Mouse (Mus musculus) urinary bladder, adult 2 months (tissue): ENCODE results near the gene Mical1. TPM values are rescaled to one million over a fixed set of nuclear protein-coding genes. Genes with fewer than 3 reads are reported as not detected.

Source experiments
- DNase-seq: peaks from one replicate; pipeline ENCODE4 v3.0.0; 2022; ENCODE audit warnings: low spot score
- polyA plus RNA-seq: library from polyadenylated mRNA; depleted of rRNA; stranded (reverse); fragments of >200 nt; gene quantifications from 2 replicates; pipeline ENCODE4 v1.2.3, GENCODE M21; 2012; rRNA removed

The Mical1 gene
- 48.9 and 57.9 TPM in 2 replicates for polyA plus RNA-seq

DNA sequence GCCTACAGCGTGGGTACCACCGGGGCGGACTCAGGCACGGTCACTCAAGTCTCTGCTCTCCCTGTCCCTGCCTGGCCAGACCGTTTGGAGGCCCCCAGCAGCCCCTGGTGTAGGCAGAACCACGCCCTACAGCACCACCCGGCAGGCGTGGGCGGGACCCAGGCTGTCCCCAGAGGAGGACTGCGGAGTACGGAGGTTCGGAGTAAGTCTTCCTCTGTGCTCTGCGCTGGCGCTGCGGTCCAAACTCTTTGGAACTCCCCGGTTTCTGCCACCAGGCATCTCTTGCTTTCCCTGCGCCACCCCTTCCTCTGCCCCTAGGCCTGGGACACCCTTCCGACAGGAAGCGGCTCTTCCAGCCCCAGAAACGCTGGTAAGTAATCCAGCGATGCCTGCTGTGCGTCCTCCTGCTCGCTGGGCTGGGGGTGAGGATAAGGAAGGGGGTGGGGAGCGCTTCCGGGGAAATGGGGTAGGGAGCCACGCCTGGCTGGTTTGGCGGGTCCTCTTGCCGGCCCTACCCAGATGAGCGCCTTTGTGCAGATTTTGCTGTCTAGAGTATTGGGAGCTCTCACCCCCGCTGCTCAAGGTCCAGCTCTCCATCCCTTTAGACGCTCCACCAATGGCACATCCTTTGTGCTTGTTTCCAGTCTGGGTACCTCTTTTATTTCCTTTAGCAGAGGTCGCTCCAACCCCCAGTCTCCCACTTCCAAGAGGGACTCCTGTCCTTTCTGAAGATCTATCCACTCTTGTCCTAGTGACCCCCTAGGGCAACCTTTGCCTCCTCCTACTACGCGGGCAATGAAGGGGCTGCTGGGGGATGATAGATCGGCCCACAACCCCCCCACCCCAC lies at the start of gene Mical1:
TSS of gene Mical1 (plus strand) at position 144 of the 847 bp plus-strand sequence.
- DNase-seq, result peak; percentile 48

DNA sequence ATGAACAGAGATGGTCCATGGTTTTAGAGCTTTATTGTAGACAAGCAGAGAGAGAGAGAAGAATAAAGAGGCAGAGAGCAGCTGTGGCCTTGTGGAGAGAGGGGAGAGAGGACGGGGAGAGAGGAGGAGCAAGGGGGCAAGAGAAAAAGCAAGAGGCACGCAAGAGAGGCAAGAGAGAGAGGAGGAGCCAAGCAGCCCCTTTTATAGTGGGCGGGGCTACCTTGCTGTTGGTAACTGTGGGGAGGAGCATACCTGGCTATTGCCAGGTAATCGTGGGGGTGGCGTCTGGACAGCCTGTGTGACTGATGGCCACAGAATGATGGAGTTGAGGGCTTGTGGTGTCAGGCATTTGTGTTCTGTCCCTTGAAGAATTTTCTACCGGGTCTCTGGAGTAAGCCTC lies 49.7 kb upstream of the Mical1 start:
- DNase-seq, result no peak

DNA sequence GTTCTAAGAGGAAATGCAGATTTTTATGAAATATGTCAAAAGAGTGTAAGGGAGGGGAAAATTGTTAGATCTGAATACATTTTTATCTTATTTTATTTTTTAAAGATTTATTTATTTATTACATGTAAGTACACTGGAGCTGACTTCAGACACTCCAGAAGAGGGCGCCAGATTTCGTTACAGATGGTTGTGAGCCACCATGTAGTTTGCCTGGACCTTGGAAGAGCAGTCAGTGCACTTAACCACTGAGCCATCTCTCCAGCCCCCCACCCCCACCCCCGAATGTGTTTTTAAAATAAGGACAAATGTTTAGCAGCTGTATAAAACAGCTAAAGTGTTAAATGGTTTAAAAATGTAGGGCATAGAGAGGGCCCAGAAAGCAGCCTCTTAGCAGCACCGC lies 41.5 kb upstream of the Mical1 start:
- DNase-seq, result no peak

DNA sequence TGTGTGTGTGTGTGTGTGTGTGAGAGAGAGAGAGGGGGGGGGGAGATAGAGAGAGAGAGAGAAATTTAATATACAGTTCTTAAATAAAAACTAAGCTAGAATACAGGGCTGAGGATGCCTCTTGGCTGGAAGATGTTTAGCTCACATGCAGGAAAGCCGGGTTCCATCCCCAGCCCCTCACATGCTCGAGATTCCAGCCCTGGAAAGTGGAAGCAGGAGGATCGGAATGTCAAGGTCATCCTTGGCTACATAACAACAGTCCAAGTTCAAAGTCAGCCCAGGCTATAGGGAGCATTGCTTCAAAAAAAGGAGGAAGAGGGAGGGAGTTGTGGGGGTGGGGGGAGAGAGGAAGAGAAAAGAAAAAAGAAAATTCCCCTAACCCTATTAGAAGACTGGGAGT lies 41.0 kb upstream of the Mical1 start:
- DNase-seq, result no peak

DNA sequence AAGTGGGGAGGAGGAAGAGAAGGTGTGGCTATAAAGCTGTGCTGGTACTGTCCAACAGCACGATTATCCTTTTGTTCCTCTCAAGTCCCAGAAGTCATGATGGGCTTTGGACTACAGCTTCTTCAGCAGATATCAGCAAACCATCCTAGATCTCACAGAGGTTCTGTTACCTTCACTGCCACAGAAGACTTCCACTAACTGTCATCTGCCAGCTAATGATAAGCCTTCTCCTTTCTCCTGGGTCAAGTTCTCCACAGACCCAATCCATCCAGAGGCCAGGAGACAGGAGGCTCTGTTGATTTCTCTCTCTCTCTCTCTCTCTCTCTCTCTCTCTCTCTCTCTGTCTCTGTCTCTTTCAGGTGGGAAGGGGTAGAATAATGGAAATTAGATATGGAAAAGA lies 27.9 kb upstream of the Mical1 start:
- DNase-seq, result no peak

DNA sequence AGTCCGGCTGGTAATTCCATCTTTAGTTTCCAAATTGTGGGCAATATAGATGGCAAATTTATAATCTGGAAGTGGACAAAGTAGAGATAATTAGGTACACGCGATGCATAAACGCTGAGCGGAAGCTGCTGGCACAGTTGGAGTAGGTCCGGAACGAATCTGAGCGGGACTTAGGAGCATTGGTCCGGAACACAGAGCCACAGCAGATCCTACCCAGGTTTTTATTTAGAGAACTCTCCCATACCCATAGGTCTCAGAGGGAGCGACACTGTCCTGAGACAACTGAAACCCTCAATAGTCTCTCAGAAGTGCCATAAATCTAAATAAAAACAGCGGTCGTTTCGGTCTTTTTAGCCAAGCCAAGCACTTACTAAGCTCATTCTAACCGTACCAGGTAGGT lies 26.4 kb upstream of the Mical1 start:
- no peak for DNase-seq

DNA sequence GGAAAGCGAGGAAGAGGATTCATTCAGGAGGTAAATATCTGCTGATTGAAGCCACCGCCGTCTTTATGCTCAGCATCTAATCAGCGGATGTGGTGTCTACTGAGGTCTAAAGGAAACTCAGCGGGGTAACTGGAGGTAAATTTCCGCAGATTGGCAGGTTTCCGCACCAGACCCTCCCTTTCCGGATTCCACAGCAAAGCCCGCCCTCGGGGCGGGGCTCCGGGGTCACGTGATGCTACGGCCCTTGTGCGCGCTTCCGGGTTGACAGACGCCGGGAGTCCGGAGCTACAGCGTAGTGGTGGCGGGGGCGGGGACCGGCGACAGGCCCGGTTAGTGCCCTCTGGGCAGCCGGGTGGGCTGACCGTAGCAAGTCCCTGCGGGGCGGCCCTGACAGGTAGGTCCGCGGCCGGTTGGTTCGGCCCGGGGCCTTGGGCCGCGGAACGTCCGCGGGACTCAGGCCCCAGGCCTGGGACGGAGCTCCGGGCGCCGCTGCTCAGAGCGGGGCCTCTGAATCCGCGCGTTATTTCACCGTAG lies 25.9 kb upstream of the Mical1 start, which contains the start of gene Zbtb24:
TSS of gene Zbtb24 (plus strand) at position 247 of the 534 bp plus-strand sequence.
- DNase-seq, result peak; percentile 85

DNA sequence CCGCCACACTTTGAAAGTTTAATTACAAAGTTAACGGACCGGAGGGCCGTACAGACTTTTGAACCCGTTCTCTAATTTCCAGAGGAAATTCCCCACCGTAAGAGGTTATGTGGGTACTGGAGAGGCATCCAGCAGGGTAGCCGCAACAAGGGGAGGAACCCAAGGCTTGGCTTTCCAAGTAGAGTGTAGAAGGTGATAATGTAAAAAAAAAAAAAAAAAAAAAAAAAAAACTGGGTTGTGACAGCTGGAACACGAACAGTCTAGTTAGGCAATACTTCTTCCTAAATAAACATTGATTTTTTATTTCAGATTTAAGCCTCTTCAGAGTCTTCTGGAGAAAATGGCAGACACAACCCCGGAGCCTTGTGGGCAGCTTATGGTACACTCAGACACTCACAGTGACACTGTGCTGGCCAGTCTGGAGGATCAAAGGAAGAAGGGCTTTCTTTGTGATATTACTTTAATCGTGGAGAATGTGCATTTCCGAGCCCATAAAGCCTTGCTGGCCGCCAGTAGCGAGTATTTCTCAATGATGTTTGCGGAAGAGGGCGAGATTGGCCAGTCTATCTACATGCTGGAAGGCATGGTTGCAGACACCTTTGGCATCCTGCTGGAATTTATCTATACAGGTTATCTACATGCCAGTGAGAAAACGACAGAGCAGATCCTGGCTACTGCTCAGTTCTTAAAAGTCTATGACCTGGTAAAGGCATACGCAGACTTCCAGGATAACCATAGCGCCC lies 25.2 kb upstream of the Mical1 start:
- no peak for DNase-seq

DNA sequence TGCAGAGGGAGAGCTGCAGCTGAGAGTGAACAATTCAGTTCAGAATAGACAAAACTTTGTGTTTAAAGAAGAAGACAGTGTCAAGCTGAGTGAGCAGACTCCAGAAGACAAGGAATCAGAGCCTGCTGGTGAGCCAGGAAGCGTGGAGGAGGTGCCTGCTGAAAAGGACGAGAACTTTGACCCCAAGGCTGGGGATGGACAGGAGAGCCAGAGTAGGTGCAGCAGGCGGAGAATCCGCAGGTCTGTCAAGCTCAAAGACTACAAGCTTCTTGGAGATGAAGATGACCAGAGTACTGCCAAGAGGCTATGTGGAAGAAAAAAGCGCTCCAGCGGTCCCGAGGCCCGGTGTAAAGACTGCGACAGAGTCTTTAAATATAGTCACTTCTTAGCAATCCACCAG lies 24.5 kb upstream of the Mical1 start:
- no peak for DNase-seq

DNA sequence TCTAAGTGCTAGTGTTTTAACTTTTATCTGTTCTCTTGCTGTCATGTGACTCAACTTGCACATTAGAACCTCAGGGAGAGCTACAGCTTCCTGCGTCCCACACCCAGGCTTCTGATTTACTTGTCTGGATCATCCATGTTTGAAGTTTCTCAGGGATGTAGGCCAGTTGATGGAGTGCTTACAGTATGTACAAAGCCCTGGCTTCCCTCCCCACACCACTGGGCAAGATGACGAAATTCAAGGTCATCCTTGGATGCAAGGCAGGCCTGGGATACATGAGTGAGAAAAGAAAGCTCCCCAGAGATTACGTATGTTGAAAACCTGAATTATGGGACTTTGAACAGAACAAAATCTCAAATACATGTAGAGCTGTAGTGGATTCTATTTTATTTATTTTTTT lies 23.3 kb upstream of the Mical1 start:
- DNase-seq, result no peak

DNA sequence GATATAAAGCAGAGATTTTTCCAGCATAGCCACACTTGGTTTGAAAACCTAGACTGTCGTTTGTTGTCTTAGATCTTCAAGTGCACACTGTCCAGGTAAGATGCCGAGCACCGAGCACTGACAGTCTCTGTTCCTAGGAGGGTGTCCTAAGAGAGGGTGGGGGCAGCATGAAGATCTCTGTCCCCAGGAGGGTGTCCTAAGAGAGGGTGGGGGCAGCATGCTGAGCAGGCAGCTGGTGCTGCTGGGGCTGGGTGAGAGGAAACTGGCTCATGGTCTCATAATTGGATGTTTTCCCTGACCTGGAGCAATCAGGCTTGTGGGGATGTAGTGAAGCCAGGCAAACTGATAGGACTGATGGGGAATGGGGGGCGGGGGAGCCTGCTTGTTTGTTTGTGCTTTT lies 16.1 kb upstream of the Mical1 start:
- DNase-seq, result no peak

DNA sequence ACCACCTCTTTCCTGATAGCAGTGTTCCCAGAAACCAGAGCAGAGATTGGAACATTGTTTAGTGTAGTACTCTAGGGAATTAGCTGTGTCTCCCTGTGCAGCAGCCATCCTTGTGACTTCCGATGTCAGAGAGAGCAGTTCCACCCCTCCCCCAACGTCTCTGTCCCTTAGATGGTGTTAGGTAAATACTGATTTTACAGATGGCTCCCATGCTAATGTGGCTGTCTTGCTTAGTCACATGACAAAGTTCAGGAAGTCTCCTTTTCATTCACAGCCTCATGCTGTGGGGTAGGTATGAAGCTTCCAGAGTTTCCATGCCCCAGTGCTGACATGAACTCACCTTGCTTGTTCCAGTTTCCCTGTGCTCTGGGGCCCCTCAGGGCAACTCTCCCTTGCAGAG lies 15.6 kb upstream of the Mical1 start:
- no peak for DNase-seq

DNA sequence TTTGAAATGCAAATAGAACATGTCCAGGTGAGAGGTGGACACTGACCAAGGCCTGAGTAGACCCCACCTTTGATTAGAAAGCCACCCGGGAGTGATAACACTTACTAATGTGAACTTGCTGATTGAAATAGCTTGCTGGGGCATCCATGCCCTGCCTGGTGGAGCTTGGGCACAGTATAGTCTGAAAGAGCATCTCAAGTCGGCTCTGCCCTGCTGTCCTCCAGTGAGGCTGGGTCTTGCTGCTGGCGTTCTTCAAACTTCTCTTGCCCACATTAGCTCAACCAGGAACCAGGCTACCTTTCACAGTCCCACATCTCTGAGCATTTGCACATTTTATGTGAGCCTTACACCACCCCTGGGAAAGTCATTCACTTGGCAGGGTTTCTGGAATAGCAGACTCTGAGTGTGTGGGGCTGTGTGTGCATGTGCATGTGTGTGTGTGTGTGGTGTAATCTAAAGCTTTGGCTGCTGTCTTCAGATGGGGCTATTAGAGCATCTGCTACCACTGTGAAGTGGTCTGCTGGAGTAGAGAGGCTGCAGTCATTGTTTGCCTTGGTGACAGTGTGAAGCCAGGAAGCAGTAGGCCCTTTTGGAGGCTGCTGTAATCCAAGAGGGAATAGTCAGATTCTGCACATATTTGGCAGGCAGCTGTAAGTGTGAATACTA lies 14.9 kb upstream of the Mical1 start:
- DNase-seq, result no peak

DNA sequence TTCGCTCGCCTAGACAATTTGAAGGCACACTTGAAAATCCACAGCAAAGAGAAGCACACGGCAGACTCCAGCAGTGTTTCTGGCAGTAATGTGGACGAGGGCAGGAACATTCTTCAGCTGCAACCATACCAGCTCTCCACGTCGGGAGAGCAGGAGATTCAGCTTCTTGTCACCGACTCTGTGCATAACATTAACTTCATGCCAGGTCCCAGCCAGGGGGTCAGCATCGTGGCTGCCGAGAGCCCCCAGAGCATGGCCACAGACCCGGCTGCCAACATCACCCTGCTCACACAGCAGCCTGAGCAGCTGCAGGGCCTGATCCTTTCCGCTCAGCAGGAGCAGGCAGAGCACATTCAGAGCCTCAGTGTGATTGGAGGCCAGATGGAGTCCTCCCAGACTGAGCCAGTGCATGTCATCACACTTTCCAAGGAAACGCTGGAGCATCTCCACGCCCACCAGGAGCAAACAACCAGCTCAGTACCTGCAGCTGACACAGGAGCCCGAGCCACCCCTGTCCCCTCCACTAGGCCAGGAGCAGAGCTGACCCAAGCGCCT lies 11.6 kb upstream of the Mical1 start:
- DNase-seq, result no peak

DNA sequence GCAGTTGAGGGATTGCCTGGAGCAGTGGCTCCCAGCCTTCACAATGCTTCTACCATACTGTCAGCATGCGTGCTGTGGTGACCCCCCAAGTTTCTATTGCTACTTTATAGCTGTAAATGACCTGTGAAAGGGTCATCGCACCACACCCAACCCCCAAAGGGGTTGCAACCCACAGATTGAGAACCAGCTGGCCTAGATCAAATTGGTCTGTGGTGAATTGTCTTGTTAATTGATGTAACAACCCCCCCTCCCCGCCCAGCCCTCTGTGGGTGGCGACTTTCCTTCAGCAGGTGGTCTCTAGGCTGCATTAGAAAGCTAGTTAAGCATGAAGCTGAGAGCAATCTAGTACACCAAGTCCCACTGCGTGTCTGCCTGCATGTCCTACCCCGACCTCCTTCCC lies 8.8 kb upstream of the Mical1 start:
- no peak for DNase-seq

DNA sequence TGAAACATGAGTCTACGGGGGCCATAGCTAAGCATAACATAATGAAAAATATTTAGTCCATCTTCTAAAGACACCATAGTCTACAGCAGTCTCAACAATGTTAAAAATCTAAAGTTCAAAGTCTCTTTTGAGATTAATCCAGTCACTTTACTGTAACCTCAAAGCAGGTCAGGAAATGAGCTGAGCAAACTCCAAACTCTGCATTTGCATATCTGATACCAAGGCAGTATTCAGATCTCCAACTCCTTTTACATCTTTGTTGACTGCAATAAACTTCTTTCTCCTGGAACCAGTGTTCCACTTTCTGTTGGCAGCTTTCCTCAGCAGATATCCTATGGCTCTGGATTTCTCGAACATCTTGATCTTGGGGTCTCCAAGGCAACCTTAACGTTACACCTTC lies 5.4 kb upstream of the Mical1 start:
- DNase-seq, result no peak

DNA sequence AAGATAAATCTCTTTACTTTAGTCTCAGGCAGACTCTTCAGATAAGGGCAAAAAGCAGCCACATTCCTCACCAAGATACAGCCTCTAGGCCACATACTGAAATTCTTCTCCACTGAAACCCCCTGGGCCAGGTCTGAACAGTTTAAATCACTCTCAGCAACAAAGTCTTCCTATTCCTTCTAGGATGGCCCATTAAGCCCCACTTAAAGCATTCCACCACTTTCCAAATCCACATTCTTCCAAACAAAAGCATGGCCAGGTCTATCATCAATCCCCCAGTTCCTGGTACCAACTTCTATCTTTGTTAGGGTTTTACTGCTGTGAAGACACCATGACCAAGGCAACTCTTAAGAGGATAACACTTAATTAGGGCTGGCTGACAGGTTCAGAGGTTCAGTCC lies 3.6 kb upstream of the Mical1 start:
- DNase-seq, result no peak

DNA sequence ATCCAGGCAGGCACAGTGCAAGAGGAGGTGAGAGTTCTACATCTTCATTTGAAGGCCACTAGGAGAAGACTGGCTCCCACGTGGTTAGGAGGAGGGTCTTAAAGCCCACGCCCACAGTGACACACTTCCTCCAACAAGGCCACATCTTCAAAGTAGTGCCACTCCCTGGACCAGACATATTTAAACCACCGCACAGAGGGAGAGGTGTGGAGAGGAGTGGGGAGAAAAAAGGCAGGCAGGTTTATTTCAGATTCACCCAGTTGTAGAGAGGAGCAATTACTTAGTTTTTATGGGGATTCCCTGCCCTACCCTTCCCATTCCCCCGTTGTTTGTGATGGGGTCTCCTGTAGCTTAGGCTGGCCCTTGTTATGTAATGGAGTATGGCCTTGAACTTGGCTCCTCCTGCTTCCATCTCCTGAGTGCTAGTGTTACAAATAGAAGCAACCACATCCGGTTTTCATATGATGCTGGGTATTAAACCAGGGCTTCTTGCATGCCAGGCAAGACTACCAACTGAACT lies 3.1 kb upstream of the Mical1 start:
- DNase-seq, result no peak

DNA sequence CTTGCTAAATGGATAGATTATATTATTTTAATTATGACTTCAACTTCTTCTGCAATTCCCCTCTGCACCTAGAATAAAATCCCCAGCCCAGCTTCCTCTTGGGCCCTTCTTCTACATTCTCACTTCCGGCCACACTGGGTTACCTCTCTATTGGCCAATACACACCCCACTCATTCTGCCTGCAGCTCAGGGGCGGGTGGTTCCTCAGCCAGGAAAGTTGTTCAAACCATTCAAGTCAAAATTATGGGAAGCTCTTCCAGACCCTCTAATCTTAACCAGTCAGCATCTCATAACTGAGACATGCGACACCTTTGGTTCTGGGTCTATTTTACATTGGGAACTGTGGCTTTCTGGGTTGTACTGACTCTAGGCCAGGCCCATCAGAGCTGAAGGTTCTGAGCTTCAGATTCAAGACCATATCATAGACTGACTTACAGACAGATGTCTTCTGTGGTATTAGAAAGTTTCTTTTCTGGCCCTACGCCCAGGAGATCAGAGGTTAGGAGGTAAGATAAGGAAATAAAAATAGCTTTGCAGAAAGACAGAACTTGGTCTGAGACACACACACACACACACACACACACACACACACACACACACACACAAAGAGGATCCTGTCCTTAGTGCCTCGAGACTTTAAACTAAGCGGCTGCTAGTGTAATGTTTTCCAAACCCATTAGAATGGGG lies 2.2 kb upstream of the Mical1 start:
- no peak for DNase-seq

DNA sequence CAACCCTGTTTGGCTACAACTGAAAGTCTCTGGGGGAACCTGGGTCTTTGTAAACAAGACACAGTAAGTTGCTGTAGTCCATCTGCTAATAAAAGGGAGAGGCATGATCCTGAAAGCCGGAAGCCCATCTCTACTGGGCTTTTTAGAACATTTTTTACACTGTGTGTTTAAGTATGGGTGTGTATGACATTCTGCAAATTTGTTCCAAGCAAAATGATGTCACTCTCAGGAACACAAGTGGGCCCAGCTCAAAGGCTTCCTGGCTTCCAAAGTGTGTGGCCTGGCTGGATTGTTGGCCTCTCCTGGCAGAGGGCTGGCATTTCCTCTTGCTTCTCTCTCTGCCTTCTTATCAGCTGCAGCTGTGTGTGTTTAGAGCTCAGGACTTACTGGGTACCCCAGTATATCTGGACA lies 1.1 kb upstream of the Mical1 start:
- no peak for DNase-seq

DNA sequence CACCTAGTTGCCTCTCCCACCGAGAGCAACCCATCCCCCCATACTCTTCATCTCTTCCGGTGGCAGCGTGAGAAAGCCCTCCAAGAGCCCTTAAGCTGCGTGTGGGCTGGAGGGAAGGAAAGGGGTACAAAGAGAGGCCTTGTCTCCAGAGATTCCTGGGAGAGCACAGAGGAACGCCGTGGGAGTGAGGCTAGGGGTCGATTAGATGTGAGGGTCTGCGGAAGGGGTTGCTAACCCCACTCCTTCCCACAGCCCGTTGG lies 834 bp downstream of the Mical1 start:
- no peak for DNase-seq
